Mouse (Mus musculus) liver, postnatal 0 days (tissue): Measurements from ENCODE around the gene Arl8a.

Experiments
- CTCF ChIP-seq: sonication (generic); IDR thresholded peaks from 2 replicates; pipeline ENCODE4 v1.5.1; 2016; ENCODE audit warnings: antibody characterized with exemption, low read depth
- EP300 ChIP-seq: IDR thresholded peaks from 2 replicates; pipeline ENCODE4 v1.6.1; 2016; ENCODE audit warnings: antibody characterized with exemption, low read depth, mild to moderate bottlenecking

DNA sequence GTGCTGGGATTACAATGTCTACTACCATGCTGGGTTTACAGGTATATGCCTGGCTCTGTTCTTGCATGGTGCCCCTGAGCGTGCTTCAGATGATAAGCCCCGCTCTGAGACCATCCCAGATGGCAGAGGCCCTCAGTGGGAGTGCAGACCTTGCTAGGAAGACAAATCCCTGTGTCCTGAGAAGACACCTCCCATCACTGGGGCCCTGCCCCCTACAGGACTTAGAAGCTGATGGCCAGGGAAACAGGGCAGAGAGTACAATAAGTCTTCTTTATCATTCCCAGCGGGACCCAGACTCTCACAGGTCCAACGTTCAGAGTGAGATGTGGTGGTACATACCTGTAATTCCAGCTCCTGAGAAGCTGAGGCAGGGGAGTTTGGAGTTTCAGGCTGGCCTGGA, 58.6 kb downstream of the Arl8a start:
- TF ChIP-seq CTCF (no peak), EP300 (no peak)
